ENCODE assay signal across 8 mouse cellular contexts in genomic region chrX:20657593-20657992, GRCm38 (mm10). TPM values are rescaled to one million over a fixed set of nuclear protein-coding genes. Genes with fewer than 3 reads are reported as not detected.
DNase-seq lines count a peak whose midpoint lies in the region; ATAC-seq and TF ChIP-seq lines count a peak whose summit lies in the region.

No protein-coding gene starts in this region.

- ATAC-seq in forebrain, embryonic 16.5 days = no peak
- no peak for ATAC-seq in liver, embryonic 16.5 days (ENCODE audit: low read depth)

- TF ChIP-seq RAD21 in CH12.LX (IDR thresholded peaks at IDR 0.05; ENCODE audit: low read depth, low read length) = no peak

- DNase-seq in heart, adult 11 months = peak; percentile 25
- no peak for DNase-seq in heart, postnatal 36 days
- peak; percentile 8 for DNase-seq in CH12.LX (ENCODE audit: extremely low read depth)
- DNase-seq in ovary, postnatal 36 days (ENCODE audit: low spot score) = no peak
- no peak for DNase-seq in left cerebral cortex, adult 11 months (ENCODE audit: low spot score)
- DNase-seq in natural killer cell, adult 2 months (ENCODE audit: low spot score in 2 of 2) = no peak

- no peaks in the 10 kb centered on the region for H3K27me3 ChIP-seq in CH12.LX (replicated peaks)
- H3K27me3 ChIP-seq in forebrain, embryonic 16.5 days (replicated peaks; ENCODE audit: control insufficient read depth, insufficient read depth, low read length) = no peaks in the 10 kb centered on the region
- no peaks in the 10 kb centered on the region for H3K27me3 ChIP-seq in liver, embryonic 16.5 days (ENCODE audit: control insufficient read depth, insufficient read depth, low read depth, low read length)

- TF ChIP-seq CTCF in CH12.LX (conservative IDR thresholded peaks at IDR 0.05 in 1 of 2, IDR thresholded peaks at IDR 0.05 in 1 of 2; ENCODE audit: low read depth in 2 of 2, low read length in 2 of 2) = no peak

- peaks cover 0 to 7% of the 10 kb centered on the region in 2 experiments; a peak in 1 of 4 replicates for H3K4me1 ChIP-seq in CH12.LX (ENCODE audit: control insufficient read depth in 1 of 2, insufficient read depth in 2 of 2)
- H3K4me1 ChIP-seq in forebrain, embryonic 16.5 days (replicated peaks; ENCODE audit: control insufficient read depth, insufficient read depth, low read length) = peaks cover 5% of the 10 kb centered on the region; the same call in 1 of the 2 replicates
- H3K4me1 ChIP-seq in liver, embryonic 16.5 days (ENCODE audit: control insufficient read depth, low read depth, low read length) = no peaks in the 10 kb centered on the region

- H3K79me2 ChIP-seq in CH12.LX (replicated peaks; ENCODE audit: control insufficient read depth, extremely low read depth, insufficient read depth, poor library complexity, severe bottlenecking) = no peaks in the 10 kb centered on the region

- TF ChIP-seq POLR2A in CH12.LX (IDR thresholded peaks at IDR 0.05; ENCODE audit: low read depth, low read length) = no peak

- H3K36me3 ChIP-seq in CH12.LX (replicated peaks in 1 of 2; ENCODE audit: control insufficient read depth in 1 of 2, insufficient read depth in 1 of 2, low read length in 1 of 2) = no peaks in the 10 kb centered on the region
- no peaks in the 10 kb centered on the region for H3K36me3 ChIP-seq in forebrain, embryonic 16.5 days (ENCODE audit: control insufficient read depth, insufficient read depth)
- no peaks in the 10 kb centered on the region for H3K36me3 ChIP-seq in liver, embryonic 16.5 days (ENCODE audit: control insufficient read depth, insufficient read depth)

- in situ Hi-C loops in CH12.LX (cut with MboI; ENCODE audit: low pct_ligation_motif_present, low pct_unique_long_range_greater_than_20kb, low sequenced_read_pairs) = loop anchor here (25.0 kb wide), 1 partner anchor 280 kb away; the partner anchor contains the start of gene Cfp

- 40% methylated on average over 5 of the region's 5 CpGs for WGBS in forebrain, embryonic 16.5 days
- WGBS in liver, embryonic 16.5 days (ENCODE audit: insufficient replicate concordance) = 18% methylated on average over 5 of the region's 5 CpGs

- TF ChIP-seq EP300 in CH12.LX (IDR thresholded peaks at IDR 0.05; ENCODE audit: low read length) = no peak

- intact Hi-C loops in heart, postnatal 36 days (cut with DNase I) = no loop called here

- peak overlapping the region in 2 of 3 experiments; percentile 54 to 63 for H3K4me3 ChIP-seq in CH12.LX (replicated peaks in 1 of 3; ENCODE audit: low read depth in 2 of 3, low read length in 2 of 3, poor library complexity in 1 of 3)
- H3K4me3 ChIP-seq in forebrain, embryonic 16.5 days (replicated peaks; ENCODE audit: low read length) = peak overlapping the region; percentile 55
- peak overlapping the region; percentile 66 for H3K4me3 ChIP-seq in liver, embryonic 16.5 days (ENCODE audit: low read depth, low read length)

- dilution Hi-C loops in CH12.LX (cut with MboI; ENCODE audit: extremely low pct_ligation_motif_present, extremely low pct_unique_long_range_greater_than_20kb, low sequenced_read_pairs) = no loop called here

- H3K27ac ChIP-seq in CH12.LX (ENCODE audit: insufficient read depth, low read depth) = no peak overlapping the region
- no peak overlapping the region for H3K27ac ChIP-seq in forebrain, embryonic 16.5 days (ENCODE audit: low read length)
- no peak overlapping the region for H3K27ac ChIP-seq in liver, embryonic 16.5 days (ENCODE audit: low read length)

- H3K9me3 ChIP-seq in CH12.LX (replicated peaks; ENCODE audit: low read length) = no peaks in the 10 kb centered on the region
- H3K9me3 ChIP-seq in forebrain, embryonic 16.5 days (ENCODE audit: control insufficient read depth, low read length) = no peaks in the 10 kb centered on the region
- H3K9me3 ChIP-seq in liver, embryonic 16.5 days (replicated peaks; ENCODE audit: control insufficient read depth, low read length) = no peaks in the 10 kb centered on the region

- H3K9ac ChIP-seq in CH12.LX (ENCODE audit: insufficient read depth, low read depth) = peak overlapping the region; percentile 33; the same call in 1 of the 2 replicates
- no peak overlapping the region for H3K9ac ChIP-seq in forebrain, embryonic 16.5 days (replicated peaks; ENCODE audit: low read depth, low read length)
- H3K9ac ChIP-seq in liver, embryonic 16.5 days (ENCODE audit: low read depth, low read length) = no peak overlapping the region; the same call in 1 of the 2 replicates

- H3K4me2 ChIP-seq in CH12.LX (ENCODE audit: insufficient read depth, low read depth, poor library complexity, severe bottlenecking) = no peak overlapping the region
- peak overlapping the region; percentile 54 for H3K4me2 ChIP-seq in forebrain, embryonic 16.5 days (ENCODE audit: low read length)
- H3K4me2 ChIP-seq in liver, embryonic 16.5 days (ENCODE audit: low read depth, low read length) = peak overlapping the region; percentile 75

TF ChIP-seq in CH12.LX, 34 proteins besides CTCF, POLR2A, EP300 and RAD21:
- TF ChIP-seq BHLHE40 (IDR thresholded peaks at IDR 0.05; ENCODE audit: low read depth, low read length) = no peak
- TF ChIP-seq MXI1 (IDR thresholded peaks at IDR 0.05; ENCODE audit: low read depth, low read length) = no peak
- TF ChIP-seq RCOR1 (conservative IDR thresholded peaks at IDR 0.05; ENCODE audit: low read depth, low read length) = no peak
- no peak for TF ChIP-seq MAX (IDR thresholded peaks at IDR 0.05; ENCODE audit: low read length)
- no peak for TF ChIP-seq ETS1 (conservative IDR thresholded peaks at IDR 0.05; ENCODE audit: low read depth, low read length)
- TF ChIP-seq NRF1 (IDR thresholded peaks at IDR 0.05; ENCODE audit: low read depth, low read length) = no peak
- no peak for TF ChIP-seq TBP (conservative IDR thresholded peaks at IDR 0.05; ENCODE audit: low read depth, low read length)
- no peak for TF ChIP-seq USF1 (IDR thresholded peaks at IDR 0.05; ENCODE audit: low read depth, low read length)
- no peak for TF ChIP-seq PAX5 (IDR thresholded peaks at IDR 0.05; ENCODE audit: low read length)
- TF ChIP-seq MAFK (IDR thresholded peaks at IDR 0.05; ENCODE audit: insufficient replicate concordance, low read length) = no peak
- no peak for TF ChIP-seq KAT2A (IDR thresholded peaks at IDR 0.05; ENCODE audit: insufficient replicate concordance, low read length)
- no peak for TF ChIP-seq ZKSCAN1 (IDR thresholded peaks at IDR 0.05; ENCODE audit: borderline replicate concordance, low read depth, low read length)
- no peak for TF ChIP-seq NELFE (IDR thresholded peaks at IDR 0.05; ENCODE audit: low read depth, low read length)
- no peak for TF ChIP-seq UBTF (IDR thresholded peaks at IDR 0.05; ENCODE audit: low read depth, low read length)
- TF ChIP-seq USF2 (conservative IDR thresholded peaks at IDR 0.05; ENCODE audit: low read depth, low read length) = no peak
TF ChIP-seq in CH12.LX: peak in this region for 0.

RNA-seq across cellular contexts. Expression of gene Uba1, which starts 0.5 kb away (rescaled TPM):
- total RNA-seq in heart, postnatal 36 days (2021) = 100 to 1,000 TPM; 220 to 228 TPM
- total RNA-seq in CH12.LX (2012; rRNA removed) (164 and 177 TPM in 2 replicates), CH12.LX (2014; rRNA removed) (138 and 142 TPM in 2 replicates)
- 202 and 218 TPM in 2 replicates for polyA plus RNA-seq in CH12.LX (2012; ENCODE audit: insufficient read length, low read depth)
- 436 and 446 TPM in 2 replicates for polyA plus RNA-seq in forebrain, embryonic 16.5 days (2015; fragmentation: Nextera tagmentation; extraction: Ambion mirVana)
- polyA plus RNA-seq in liver, embryonic 16.5 days (2015; fragmentation: Nextera tagmentation; extraction: Ambion mirVana) = 95.5 and 99.1 TPM in 2 replicates

RNA-seq across cellular contexts. Expression of gene Cdk16, which starts 30.2 kb away (rescaled TPM):
- 100 to 1,000 TPM; 128 to 142 TPM for total RNA-seq in heart, postnatal 36 days (2021)
- total RNA-seq in CH12.LX (2012; rRNA removed) (17.4 and 18.5 TPM in 2 replicates), CH12.LX (2014; rRNA removed) (10.1 and 11.1 TPM in 2 replicates)
- polyA plus RNA-seq in CH12.LX (2012; ENCODE audit: insufficient read length, low read depth) = 21.3 and 27.0 TPM in 2 replicates
- polyA plus RNA-seq in forebrain, embryonic 16.5 days (2015; fragmentation: Nextera tagmentation; extraction: Ambion mirVana) = 132 and 137 TPM in 2 replicates
- polyA plus RNA-seq in liver, embryonic 16.5 days (2015; fragmentation: Nextera tagmentation; extraction: Ambion mirVana) = 25.1 and 29.1 TPM in 2 replicates

RNA-seq across cellular contexts. Expression of gene Ndufb11, which starts 40.2 kb away (rescaled TPM):
- total RNA-seq in heart, postnatal 36 days (2021) = 100 to 1,000 TPM; 685 to 742 TPM
- total RNA-seq in CH12.LX (2012; rRNA removed) (166 and 176 TPM in 2 replicates), CH12.LX (2014; rRNA removed) (156 and 165 TPM in 2 replicates)
- polyA plus RNA-seq in CH12.LX (2012; ENCODE audit: insufficient read length, low read depth) = 159 and 161 TPM in 2 replicates
- 171 and 176 TPM in 2 replicates for polyA plus RNA-seq in forebrain, embryonic 16.5 days (2015; fragmentation: Nextera tagmentation; extraction: Ambion mirVana)
- 168 TPM in 2 replicates for polyA plus RNA-seq in liver, embryonic 16.5 days (2015; fragmentation: Nextera tagmentation; extraction: Ambion mirVana)

RNA-seq across cellular contexts. Expression of gene Rbm10, which starts 40.3 kb away (rescaled TPM):
- 10 to 100 TPM; 19.5 to 20.1 TPM for total RNA-seq in heart, postnatal 36 days (2021)
- total RNA-seq in CH12.LX (2012; rRNA removed) = 81.5 and 83.8 TPM in 2 replicates
- total RNA-seq in CH12.LX (2014; rRNA removed) = 49.9 and 55.7 TPM in 2 replicates
- 67.1 and 71.1 TPM in 2 replicates for polyA plus RNA-seq in CH12.LX (2012; ENCODE audit: insufficient read length, low read depth)
- polyA plus RNA-seq in forebrain, embryonic 16.5 days (2015; fragmentation: Nextera tagmentation; extraction: Ambion mirVana) = 62.9 and 65.3 TPM in 2 replicates
- 26.6 and 28.4 TPM in 2 replicates for polyA plus RNA-seq in liver, embryonic 16.5 days (2015; fragmentation: Nextera tagmentation; extraction: Ambion mirVana)

RNA-seq across cellular contexts. Expression of gene Usp11, which starts 46.1 kb away (rescaled TPM):
- total RNA-seq in heart, postnatal 36 days (2021) = 1 to 10 TPM; 4.3 to 7.9 TPM
- total RNA-seq in CH12.LX (2012; rRNA removed) = 6.2 and 11.2 TPM in 2 replicates
- 4.0 and 4.9 TPM in 2 replicates for total RNA-seq in CH12.LX (2014; rRNA removed)
- 5.3 and 6.3 TPM in 2 replicates for polyA plus RNA-seq in CH12.LX (2012; ENCODE audit: insufficient read length, low read depth)
- polyA plus RNA-seq in forebrain, embryonic 16.5 days (2015; fragmentation: Nextera tagmentation; extraction: Ambion mirVana) = 89.7 and 98.0 TPM in 2 replicates
- 5.9 and 6.7 TPM in 2 replicates for polyA plus RNA-seq in liver, embryonic 16.5 days (2015; fragmentation: Nextera tagmentation; extraction: Ambion mirVana)

Comparison
In these comparisons a context has a peak if more than half of its experiments do, and no peak if none do; other contexts are left out.
1. DNase-seq: peak in heart, adult 11 months (single experiment) and CH12.LX (single experiment); none in heart, postnatal 36 days (0 of 2), ovary, postnatal 36 days (single experiment), left cerebral cortex, adult 11 months (single experiment) and natural killer cell, adult 2 months (0 of 2).
2. Peak in every context shown above with its lines, with median percentiles within 50 percentile points of each other: H3K4me3 ChIP-seq.